ENCODE assay signal across 10 mouse cellular contexts in the genomic region with DNA sequence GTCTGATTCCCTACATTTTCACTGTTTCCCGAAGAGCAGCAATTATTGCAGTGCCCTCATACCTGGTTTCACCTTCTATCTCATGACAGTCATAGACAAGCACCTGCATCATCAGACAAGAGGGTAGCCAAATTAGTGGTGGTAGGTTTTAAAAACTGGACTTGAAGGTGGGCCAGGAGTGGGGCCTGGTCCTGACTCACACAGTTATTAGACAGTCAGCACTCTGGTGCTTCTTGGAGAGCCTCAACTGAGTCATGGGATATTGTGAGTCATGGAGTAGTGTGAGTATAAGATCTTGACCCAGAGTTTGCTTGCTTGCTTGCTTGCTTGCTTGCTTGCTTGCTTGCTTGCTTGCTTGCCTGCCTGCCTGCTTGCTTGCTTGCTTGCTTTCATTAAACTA.
"Had no signal": no experiment of that assay in that cellular context is flagged by ENCODE, and none has a peak within 500 bp of the region (broad histone marks: within the 10 kb centered on the region; RNA-seq: fewer than 3 reads in every experiment).

No protein-coding gene starts in this region.

- DNase-seq: kidney, postnatal 25 days; layer of hippocampus, adult 9-11 months; liver; lung, adult 18-20 months; lung, postnatal 14 days; lung, postnatal 4 days; retina, postnatal 1 day; right cerebral cortex, postnatal 25 days; spleen, adult 18-20 months; thymus, postnatal 25 days had no signal
